Mouse (Mus musculus) MEL (cell line): ENCODE measurements around the gene Ppp2r5a. TPM values are rescaled to one million over a fixed set of nuclear protein-coding genes. Genes with fewer than 3 reads are reported as not detected.

Experiments used
- DNase-seq: peaks from one replicate; pipeline ENCODE4 v3.0.0; 2011; ENCODE audit warnings: low read depth, low spot score
- H3K27ac ChIP-seq: 2 replicates; pipeline ENCODE4 v1.5.1; 2012; ENCODE audit warnings: low read depth, mild to moderate bottlenecking, control low read depth, low read length, moderate library complexity; ENCODE audit not compliant: control insufficient read depth
- H3K27me3 ChIP-seq, 2 experiments: fragments of 150-350 bp in 1 of 2; sonication (generic) in 1 of 2; 2 replicates each; pipeline ENCODE4 v1.6.1; 2012; ENCODE audit warnings: low read length in 2 of 2, mild to moderate bottlenecking in 2 of 2, improper control_type of control experiment in 1 of 2, moderate library complexity in 1 of 2; ENCODE audit not compliant: insufficient read depth in 2 of 2, control insufficient read depth in 1 of 2
- H3K36me3 ChIP-seq, 2 experiments: 2 replicates each; pipeline ENCODE4 v1.6.1; 2012 to 2014; ENCODE audit warnings: low read length in 2 of 2, improper control_type of control experiment in 1 of 2, inconsistent platforms in 1 of 2, mild to moderate bottlenecking in 1 of 2; ENCODE audit not compliant: insufficient read depth in 2 of 2, control insufficient read depth in 1 of 2
- H3K4me1 ChIP-seq, 2 experiments: fragments of 150-350 bp in 1 of 2; sonication (generic) in 1 of 2; 2 replicates each; pipeline ENCODE4 v1.6.1; 2012; ENCODE audit warnings: low read length in 2 of 2, improper control_type of control experiment in 1 of 2, mild to moderate bottlenecking in 1 of 2; ENCODE audit not compliant: insufficient read depth in 2 of 2, control insufficient read depth in 1 of 2
- H3K4me3 ChIP-seq, 2 experiments: fragments of 150-350 bp in 1 of 2; sonication (generic) in 1 of 2; 2 replicates each; pipeline ENCODE4 v1.5.1; 2012; ENCODE audit warnings: low read depth in 2 of 2, low read length in 2 of 2, mild to moderate bottlenecking in 2 of 2, moderate library complexity in 2 of 2, control low read depth in 1 of 2, improper control_type of control experiment in 1 of 2; ENCODE audit not compliant: control insufficient read depth in 1 of 2, insufficient read depth in 1 of 2
- H3K79me2 ChIP-seq: 2 replicates; pipeline ENCODE4 v1.6.1; 2012; ENCODE audit warnings: mild to moderate bottlenecking, low read length, moderate library complexity; ENCODE audit not compliant: control insufficient read depth, poor library complexity, insufficient read depth
- H3K9ac ChIP-seq: 2 replicates; pipeline ENCODE4 v1.6.1; 2012; ENCODE audit warnings: low read depth, mild to moderate bottlenecking, control low read depth, low read length, moderate library complexity; ENCODE audit not compliant: control insufficient read depth, poor library complexity, severe bottlenecking
- H3K9me3 ChIP-seq: fragments of 150-350 bp; sonication (generic); replicated peaks from 2 replicates; pipeline ENCODE4 v1.6.1; 2012; ENCODE audit warnings: mild to moderate bottlenecking, low read length, improper control_type of control experiment, moderate library complexity; ENCODE audit not compliant: insufficient read depth
- BHLHE40 ChIP-seq: IDR thresholded peaks from 2 replicates; pipeline ENCODE4 v1.6.1; 2012; ENCODE audit warnings: low read depth, mild to moderate bottlenecking, inconsistent platforms, low read length, improper control_type of control experiment, borderline replicate concordance
- CHD1 ChIP-seq: IDR thresholded peaks from 2 replicates; pipeline ENCODE4 v1.6.1; 2012; ENCODE audit warnings: low read depth, mild to moderate bottlenecking, inconsistent platforms, low read length, improper control_type of control experiment
- CTCF ChIP-seq, 3 experiments: IDR thresholded peaks in 2 of 3; conservative IDR thresholded peaks in 1 of 3; 2 replicates each; pipeline ENCODE4 v1.5.1; 2011 to 2012; ENCODE audit warnings: low read length in 3 of 3, low read depth in 2 of 3, mild to moderate bottlenecking in 2 of 3, improper control_type of control experiment in 1 of 3, inconsistent platforms in 1 of 3, mixed read lengths in 1 of 3, moderate library complexity in 1 of 3; ENCODE audit not compliant: control insufficient read depth in 1 of 3, insufficient read depth in 1 of 3, poor library complexity in 1 of 3, severe bottlenecking in 1 of 3
- EP300 ChIP-seq, 2 experiments: IDR thresholded peaks; 2 replicates each; pipeline ENCODE4 v1.6.1; 2011; ENCODE audit warnings: improper control_type of control experiment in 2 of 2, low read length in 2 of 2, low read depth in 1 of 2, mild to moderate bottlenecking in 1 of 2
- ETS1 ChIP-seq: IDR thresholded peaks from 2 replicates; pipeline ENCODE4 v1.6.1; 2012; ENCODE audit warnings: low read depth, mild to moderate bottlenecking, inconsistent platforms, low read length, improper control_type of control experiment, moderate library complexity
- GABPA ChIP-seq: IDR thresholded peaks from 2 replicates; pipeline ENCODE4 v1.6.1; 2012; ENCODE audit warnings: low read depth, mild to moderate bottlenecking, inconsistent platforms, low read length, improper control_type of control experiment, moderate library complexity
- GATA1 ChIP-seq: IDR thresholded peaks from 2 replicates; pipeline ENCODE4 v1.6.1; 2011; ENCODE audit warnings: low read depth, low read length, improper control_type of control experiment
- HCFC1 ChIP-seq: IDR thresholded peaks from 2 replicates; pipeline ENCODE4 v1.6.1; 2012; ENCODE audit warnings: low read depth, mild to moderate bottlenecking, inconsistent platforms, low read length, improper control_type of control experiment, moderate library complexity
- KAT2A ChIP-seq: conservative IDR thresholded peaks from 2 replicates; pipeline ENCODE4 v1.6.1; 2012; ENCODE audit warnings: low read depth, low read length, improper control_type of control experiment, inconsistent platforms
- MAZ ChIP-seq: IDR thresholded peaks from 2 replicates; pipeline ENCODE4 v1.6.1; 2012; ENCODE audit warnings: low read depth, mild to moderate bottlenecking, inconsistent platforms, low read length, improper control_type of control experiment
- MXI1 ChIP-seq: IDR thresholded peaks from 2 replicates; pipeline ENCODE4 v1.6.1; 2011; ENCODE audit warnings: mild to moderate bottlenecking, low read depth, low read length, improper control_type of control experiment
- MYB ChIP-seq: IDR thresholded peaks from 2 replicates; pipeline ENCODE4 v1.6.1; 2011; ENCODE audit warnings: mild to moderate bottlenecking, low read depth, low read length, improper control_type of control experiment
- NRF1 ChIP-seq: IDR thresholded peaks from 2 replicates; pipeline ENCODE4 v1.6.1; 2014; ENCODE audit warnings: low read depth, mild to moderate bottlenecking, inconsistent platforms, low read length, improper control_type of control experiment, moderate library complexity; ENCODE audit not compliant: poor library complexity, insufficient read depth, severe bottlenecking
- POLR2A ChIP-seq, 2 experiments: IDR thresholded peaks; 2 replicates each; pipeline ENCODE4 v1.6.1; 2011 to 2012; ENCODE audit warnings: low read length in 2 of 2, mild to moderate bottlenecking in 2 of 2, control low read depth in 1 of 2, improper control_type of control experiment in 1 of 2, low read depth in 1 of 2, moderate library complexity in 1 of 2; ENCODE audit not compliant: control insufficient read depth in 1 of 2, insufficient read depth in 1 of 2, poor library complexity in 1 of 2
- POLR2AphosphoS2 ChIP-seq: IDR thresholded peaks from 2 replicates; pipeline ENCODE4 v1.6.1; 2011; ENCODE audit warnings: low read length, improper control_type of control experiment
- SIN3A ChIP-seq: IDR thresholded peaks from 2 replicates; pipeline ENCODE4 v1.6.1; 2012; ENCODE audit warnings: low read length, improper control_type of control experiment, inconsistent platforms
- SMC3 ChIP-seq: IDR thresholded peaks from 2 replicates; pipeline ENCODE4 v1.6.1; 2011; ENCODE audit warnings: low read depth, low read length, improper control_type of control experiment
- TBP ChIP-seq: IDR thresholded peaks from 2 replicates; pipeline ENCODE4 v1.8.0; 2011; ENCODE audit warnings: low read depth, low read length, improper control_type of control experiment
- TCF12 ChIP-seq: IDR thresholded peaks from 2 replicates; pipeline ENCODE4 v1.6.1; 2014; ENCODE audit warnings: low read depth, mild to moderate bottlenecking, inconsistent platforms, low read length, improper control_type of control experiment, moderate library complexity
- USF1 ChIP-seq: IDR thresholded peaks from 2 replicates; pipeline ENCODE4 v1.6.1; 2014; ENCODE audit warnings: low read depth, mild to moderate bottlenecking, inconsistent platforms, low read length, improper control_type of control experiment, moderate library complexity
- USF2 ChIP-seq, 2 experiments: IDR thresholded peaks; 2 replicates each; pipeline ENCODE4 v1.6.1; 2011 to 2012; ENCODE audit warnings: improper control_type of control experiment in 2 of 2, low read length in 2 of 2, borderline replicate concordance in 1 of 2, inconsistent platforms in 1 of 2, low read depth in 1 of 2, mild to moderate bottlenecking in 1 of 2; ENCODE audit not compliant: insufficient read depth in 1 of 2
- ZKSCAN1 ChIP-seq: IDR thresholded peaks from 2 replicates; pipeline ENCODE4 v1.6.1; 2012; ENCODE audit warnings: low read depth, mild to moderate bottlenecking, inconsistent platforms, low read length, improper control_type of control experiment, moderate library complexity
- ZNF384 ChIP-seq: IDR thresholded peaks from 2 replicates; pipeline ENCODE4 v1.6.1; 2012; ENCODE audit warnings: low read depth, mild to moderate bottlenecking, inconsistent platforms, low read length, improper control_type of control experiment
- polyA plus RNA-seq, 2 experiments: library from polyadenylated mRNA; stranded (reverse) in 1 of 2; unstranded in 1 of 2; fragments of >175 nt in 1 of 2; fragments of >200 nt in 1 of 2; gene quantifications; 2 replicates each; pipeline versions ENCODE4 v1.2.1 to v1.2.4; 2012; ENCODE audit warnings: low replicate concordance in 2 of 2, low read depth in 1 of 2; ENCODE audit not compliant: insufficient read length in 2 of 2, insufficient read depth in 1 of 2, missing spikeins in 1 of 2
- total RNA-seq: library from RNA; depleted of rRNA; stranded (reverse); fragments of 300-350 nt; gene quantifications from 2 replicates; pipeline ENCODE4 v1.2.3, GENCODE M21; 2012

Ppp2r5a gene
- total and polyA plus RNA-seq, 3 experiments: 46.6 to 48.6 TPM; not detected in 1

GRCm38 (mm10) chr1:191421426-191421999 lies 18.4 kb upstream of the Ppp2r5a start:
- TF ChIP-seq POLR2AphosphoS2 (no peak), EP300 (IDR thresholded peaks at IDR 0.05; ENCODE audit: low read depth in 1 of 2, low read length in 2 of 2) (peak in 1 of 2 experiments; percentile 3; a peak in 2 of 4 replicates), KAT2A (no peak)
- Histone ChIP-seq H3K27ac (no peak overlapping the region), H3K4me1 (peaks cover 21 to 33% of the 10 kb centered on the region in 2 experiments), H3K27me3 (no peaks in the 10 kb centered on the region), H3K4me3 (no peak overlapping the region), H3K9ac (peak overlapping the region; percentile 13; the same call in 1 of the 2 replicates), H3K79me2 (no peaks in the 10 kb centered on the region), H3K9me3 (no peaks in the 10 kb centered on the region), H3K36me3 (peaks cover 0 to 10% of the 10 kb centered on the region in 2 experiments; a peak in 2 of 4 replicates)
- no peak for DNase-seq

- no peaks in the 10 kb centered on the region for H3K79me2 ChIP-seq
- H3K9ac ChIP-seq: peak overlapping the region; percentile 36
- peak; percentile 63 for DNase-seq
- TF ChIP-seq EP300 (IDR thresholded peaks at IDR 0.05; ENCODE audit: low read depth in 1 of 2, low read length in 2 of 2) (peak; percentile 32 to 57; a peak in 3 of 4 replicates), CHD1 (no peak), ZNF384 (peak; percentile 95), MXI1 (no peak), MAZ (peak; percentile 72; the same call in 1 of the 2 replicates), ZKSCAN1 (0 out of 2 replicates have a peak, but pooled peaks have one; percentile 12), NRF1 (no peak), GATA1 (no peak), TCF12 (0 out of 2 replicates have a peak, but pooled peaks have one; percentile 21), USF1 (no peak), MYB (peak; percentile 39; the same call in 1 of the 2 replicates), SMC3 (no peak), CTCF (IDR thresholded peaks at IDR 0.05 in 2 of 3, conservative IDR thresholded peaks at IDR 0.05 in 1 of 3; ENCODE audit: control insufficient read depth in 1 of 3, insufficient read depth in 1 of 3, low read depth in 2 of 3, low read length in 3 of 3, poor library complexity in 1 of 3, severe bottlenecking in 1 of 3) (no peak), HCFC1 (0 out of 2 replicates have a peak, but pooled peaks have one; percentile 43), POLR2A (IDR thresholded peaks at IDR 0.05; ENCODE audit: control insufficient read depth in 1 of 2, insufficient read depth in 1 of 2, low read depth in 1 of 2, low read length in 2 of 2, poor library complexity in 1 of 2) (no peak), USF2 (IDR thresholded peaks at IDR 0.05; ENCODE audit: borderline replicate concordance in 1 of 2, insufficient read depth in 1 of 2, low read depth in 1 of 2, low read length in 2 of 2) (no peak), BHLHE40 (peak; percentile 88), GABPA (no peak), TBP (no peak), ETS1 (peak; percentile 50; the same call in 1 of the 2 replicates), SIN3A (no peak)
- H3K36me3 ChIP-seq: peaks cover 0 to 10% of the 10 kb centered on the region in 2 experiments; a peak in 2 of 4 replicates
- H3K4me3 ChIP-seq: no peak overlapping the region
- H3K27ac ChIP-seq: peak overlapping the region; percentile 18; the same call in 1 of the 2 replicates
- H3K27me3 ChIP-seq: no peaks in the 10 kb centered on the region
- H3K4me1 ChIP-seq: peaks cover 21 to 31% of the 10 kb centered on the region in 2 experiments
- H3K9me3 ChIP-seq: no peaks in the 10 kb centered on the region
Observed at GRCm38 (mm10) chr1:191420930-191421404, 17.9 kb upstream of the Ppp2r5a start.
